ENCODE assay signal across 10 mouse cellular contexts in the genomic region with DNA sequence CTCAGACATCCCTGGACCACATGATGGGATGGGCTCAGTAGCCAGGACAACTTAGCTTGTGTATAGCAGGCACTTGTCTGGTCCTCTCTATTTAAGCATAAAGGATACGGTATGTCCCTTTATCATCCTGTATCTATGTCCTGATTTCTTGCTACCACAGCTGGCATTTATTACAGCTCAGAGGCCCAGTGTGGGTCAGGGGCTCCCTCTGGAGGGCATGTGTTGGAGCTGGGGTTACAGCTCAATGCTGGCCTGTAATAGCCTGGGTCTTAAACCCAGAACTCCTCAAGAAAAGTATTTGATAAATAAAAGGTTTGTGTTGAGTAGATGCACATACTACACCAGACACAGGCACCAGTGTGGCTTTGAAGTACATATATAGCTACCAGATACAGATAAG. TPM values are rescaled to one million over a fixed set of nuclear protein-coding genes. Genes with fewer than 3 reads are reported as not detected.
DNase-seq lines count a peak whose midpoint lies in the region; ATAC-seq and TF ChIP-seq lines count a peak whose summit lies in the region.
"Had no signal": no experiment of that assay in that cellular context is flagged by ENCODE, and none has a peak within 500 bp of the region (broad histone marks: within the 10 kb centered on the region; RNA-seq: fewer than 3 reads in every experiment).

No protein-coding gene starts in this region.

- no peak overlapping the region for H3K4me2 ChIP-seq in heart, embryonic 12.5 days
- no peak overlapping the region for H3K4me2 ChIP-seq in midbrain, postnatal 0 days (ENCODE audit: low read depth, low read length, poor library complexity, severe bottlenecking)
- H3K4me2 ChIP-seq: midbrain, embryonic 12.5 days had no signal

- 24% methylated on average over 1 of the region's 1 CpGs for WGBS in heart, adult 2 months
- WGBS in heart, embryonic 12.5 days = 35% methylated on average over 1 of the region's 1 CpGs
- WGBS in lung, adult 2 months = 56% methylated on average over 1 of the region's 1 CpGs
- 55% methylated on average over 1 of the region's 1 CpGs for WGBS in midbrain, postnatal 0 days

- peaks cover 2% of the 10 kb centered on the region; the same call in 1 of the 2 replicates for H3K4me1 ChIP-seq in heart, adult 2 months (ENCODE audit: control insufficient read depth, insufficient read depth, low read length)
- H3K4me1 ChIP-seq in heart, embryonic 12.5 days (replicated peaks) = peaks cover 27% of the 10 kb centered on the region
- no peaks in the 10 kb centered on the region for H3K4me1 ChIP-seq in lung, adult 2 months (ENCODE audit: control insufficient read depth, insufficient read depth, low read length)
- peaks cover 17% of the 10 kb centered on the region; the same call in 1 of the 2 replicates for H3K4me1 ChIP-seq in midbrain, postnatal 0 days (ENCODE audit: insufficient read depth, low read length)

- H3K9ac ChIP-seq in heart, adult 2 months (ENCODE audit: low read depth, low read length) = no peak overlapping the region
- H3K9ac ChIP-seq in heart, embryonic 12.5 days = no peak overlapping the region
- H3K9ac ChIP-seq in midbrain, postnatal 0 days (replicated peaks; ENCODE audit: low read length, poor library complexity, severe bottlenecking) = no peak overlapping the region
- H3K9ac ChIP-seq: midbrain, embryonic 12.5 days had no signal

- H3K36me3 ChIP-seq in heart, adult 2 months (ENCODE audit: control insufficient read depth, insufficient read depth, low read length) = no peaks in the 10 kb centered on the region
- no peaks in the 10 kb centered on the region for H3K36me3 ChIP-seq in heart, embryonic 12.5 days
- H3K36me3 ChIP-seq in midbrain, postnatal 0 days (ENCODE audit: insufficient read depth, low read length) = no peaks in the 10 kb centered on the region
- H3K36me3 ChIP-seq: midbrain, embryonic 12.5 days had no signal

- TF ChIP-seq EP300 in heart, adult 2 months (IDR thresholded peaks at IDR 0.05; ENCODE audit: insufficient read depth, low read depth, low read length) = no peak

- H3K4me3 ChIP-seq in heart, adult 2 months = no peak overlapping the region
- H3K4me3 ChIP-seq in heart, embryonic 12.5 days = no peak overlapping the region
- H3K4me3 ChIP-seq in lung, adult 2 months (replicated peaks; ENCODE audit: extremely low read depth, low read depth, low read length) = no peak overlapping the region
- H3K4me3 ChIP-seq in midbrain, postnatal 0 days (ENCODE audit: low read depth, low read length) = no peak overlapping the region
- H3K4me3 ChIP-seq: midbrain, embryonic 12.5 days had no signal

- TF ChIP-seq CTCF in heart, adult 2 months (IDR thresholded peaks at IDR 0.05) = peak; percentile 70
- TF ChIP-seq CTCF in lung, adult 2 months (IDR thresholded peaks at IDR 0.05; ENCODE audit: insufficient read depth, low read length) = peak; percentile 30; the same call in 1 of the 2 replicates
- TF ChIP-seq CTCF in midbrain, postnatal 0 days (IDR thresholded peaks at IDR 0.05) = peak; percentile 75

- no peaks in the 10 kb centered on the region for H3K27me3 ChIP-seq in heart, adult 2 months (ENCODE audit: control insufficient read depth, insufficient read depth, low read length)
- no peaks in the 10 kb centered on the region for H3K27me3 ChIP-seq in heart, embryonic 12.5 days (replicated peaks)
- H3K27me3 ChIP-seq in midbrain, postnatal 0 days (ENCODE audit: insufficient read depth, low read length) = no peaks in the 10 kb centered on the region

- intact Hi-C loops in heart, adult 2 months (cut with DNase I) = loop anchor here (1.0 kb wide), 1 partner anchor 85 kb away; no protein-coding TSS in a partner anchor

- H3K27ac ChIP-seq in heart, adult 2 months = no peak overlapping the region
- no peak overlapping the region for H3K27ac ChIP-seq in heart, embryonic 12.5 days (ENCODE audit: poor library complexity, severe bottlenecking)
- H3K27ac ChIP-seq in midbrain, postnatal 0 days (ENCODE audit: low read depth, low read length) = no peak overlapping the region
- H3K27ac ChIP-seq: midbrain, embryonic 12.5 days had no signal

- H3K9me3 ChIP-seq in heart, embryonic 12.5 days (replicated peaks) = no peaks in the 10 kb centered on the region
- H3K9me3 ChIP-seq in midbrain, postnatal 0 days (ENCODE audit: low read length) = no peaks in the 10 kb centered on the region
- H3K9me3 ChIP-seq: midbrain, embryonic 12.5 days had no signal

- TF ChIP-seq POLR2A in heart, adult 2 months (IDR thresholded peaks at IDR 0.05; ENCODE audit: insufficient read depth, low read depth, low read length) = no peak
- no peak for TF ChIP-seq POLR2A in lung, adult 2 months (IDR thresholded peaks at IDR 0.05; ENCODE audit: borderline replicate concordance, extremely low read depth, low read depth, low read length)

- H3K79me2 ChIP-seq in heart, adult 2 months (replicated peaks; ENCODE audit: control insufficient read depth, insufficient read depth, low read length) = no peaks in the 10 kb centered on the region

- ATAC-seq in heart, embryonic 12.5 days (ENCODE audit: insufficient number of reproducible peaks, low FRiP score) = no peak
- ATAC-seq in midbrain, postnatal 0 days (ENCODE audit: low FRiP score) = no peak

- DNase-seq in heart, adult 2 months = no peak
- DNase-seq in lung, adult 2 months = no peak
- DNase-seq in lung, postnatal 4 days = no peak
- DNase-seq in ZHBTc4 (ENCODE audit: low read depth, low spot score) = peak; percentile 49
- no peak for DNase-seq in midbrain, postnatal 0 days (ENCODE audit: low spot score)
- DNase-seq in spleen, adult 18-20 months = no peak
- no peak for DNase-seq in kidney, adult 11 months
- DNase-seq: cerebellum, adult 11 months had no signal

RNA-seq across cellular contexts. Expression of a gene that starts 51.8 kb away (rescaled TPM):
- total RNA-seq in heart, adult 2 months (2021) = under 1 TPM; 0.78 to 0.96 TPM
- 0.06 and 0.12 TPM in 2 replicates for polyA plus RNA-seq in heart, adult 2 months (2012; rRNA removed)
- 0.04 and 0.14 TPM in 2 replicates for polyA plus RNA-seq in heart, embryonic 12.5 days (2016; fragmentation: Nextera tagmentation; extraction: Ambion mirVana)
- polyA plus RNA-seq in lung, adult 2 months (2012; rRNA removed) = 2.9 and 5.2 TPM in 2 replicates
- total RNA-seq in midbrain, postnatal 0 days (2014; rRNA removed) = 205 and 231 TPM in 2 replicates
- polyA plus RNA-seq in midbrain, postnatal 0 days (2015; fragmentation: Nextera tagmentation; extraction: Ambion mirVana) = 89.0 and 91.8 TPM in 2 replicates

Comparison
In these comparisons a context has a peak if more than half of its experiments do, and no peak if none do; other contexts are left out.
1. RNA of a gene that starts 51.8 kb away (polyA plus RNA-seq): 89.0 to 91.8 TPM in midbrain, postnatal 0 days; 2.9 to 5.2 TPM in lung, adult 2 months, 0.04 to 0.14 TPM in heart, embryonic 12.5 days and 0.06 to 0.12 TPM in heart, adult 2 months; every median in the first group is over 10 times any median in the second.
2. Peak in every context shown above with its lines, with median percentiles within 50 percentile points of each other: CTCF ChIP-seq.